Mouse (Mus musculus): ENCODE results near the gene 9330161L09Rik. TPM values are rescaled to one million over a fixed set of nuclear protein-coding genes. Genes with fewer than 3 reads are reported as not detected.

9330161L09Rik gene
- polyA plus RNA-seq, 1 experiment = not detected

DNA sequence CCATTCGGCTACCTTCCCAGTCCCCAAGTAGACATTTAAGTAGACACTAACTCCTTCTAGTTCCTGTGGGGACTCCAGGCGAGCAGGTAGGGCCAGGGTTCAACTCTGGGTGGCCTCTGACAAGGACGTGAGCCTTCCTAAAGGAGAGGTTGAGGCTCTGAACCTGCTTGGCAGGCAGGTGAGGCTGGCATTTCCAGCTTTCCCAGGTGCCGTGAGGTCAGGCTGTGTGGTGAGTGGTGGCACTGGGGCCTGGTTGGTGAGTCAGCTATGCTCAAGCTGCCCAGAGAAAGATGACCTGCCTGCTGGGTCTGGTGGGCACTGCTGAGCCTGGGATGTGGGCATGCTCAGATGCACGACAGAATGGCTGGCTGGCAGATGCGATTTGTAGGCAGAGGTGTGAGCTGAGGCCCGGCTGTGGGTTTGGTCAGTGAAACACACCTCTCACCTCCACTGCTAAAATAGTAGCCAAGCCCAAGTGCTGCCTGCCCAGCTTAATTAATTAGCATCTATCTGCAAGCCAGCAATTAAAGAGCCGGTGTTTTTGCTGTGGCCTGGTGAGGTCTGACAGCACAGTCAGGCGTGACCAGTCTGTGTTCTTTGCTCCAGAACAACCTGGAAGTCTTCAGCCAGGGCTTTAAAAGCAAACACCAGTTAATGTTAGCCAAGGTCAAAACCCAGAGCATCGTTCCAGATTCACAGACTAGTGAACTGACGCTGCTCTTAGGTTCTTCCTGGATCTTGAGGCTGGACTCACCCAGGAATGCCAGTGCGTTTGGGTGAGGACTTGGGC, 11.9 kb downstream of the 9330161L09Rik start:
- Histone ChIP-seq H3K36me3 (ENCODE audit: control insufficient read depth) (peaks cover 92% of the 10 kb centered on the region), H3K9me3 (ENCODE audit: control insufficient read depth, low read length) (no peaks in the 10 kb centered on the region), H3K4me1 (ENCODE audit: control insufficient read depth) (peaks cover 73% of the 10 kb centered on the region), H3K27me3 (ENCODE audit: control insufficient read depth) (no peaks in the 10 kb centered on the region), H3K4me3 (replicated peaks) (peak overlapping the region; percentile 6)
- TF ChIP-seq GATA1 (IDR thresholded peaks at IDR 0.05; ENCODE audit: low read length) = no peak
- no peak for TF ChIP-seq TAL1 (IDR thresholded peaks at IDR 0.05; ENCODE audit: low read length)

- peak overlapping the region; percentile 56 for H3K4me3 ChIP-seq (replicated peaks)
- H3K9me3 ChIP-seq (ENCODE audit: control insufficient read depth, low read length) = no peaks in the 10 kb centered on the region
- peaks cover 90% of the 10 kb centered on the region for H3K4me1 ChIP-seq (ENCODE audit: control insufficient read depth)
- peaks cover 78% of the 10 kb centered on the region for H3K36me3 ChIP-seq (ENCODE audit: control insufficient read depth)
- peak; percentile 90 for TF ChIP-seq TAL1 (IDR thresholded peaks at IDR 0.05; ENCODE audit: low read length)
- TF ChIP-seq GATA1 (IDR thresholded peaks at IDR 0.05; ENCODE audit: low read length) = peak; percentile 95
- no peaks in the 10 kb centered on the region for H3K27me3 ChIP-seq (ENCODE audit: control insufficient read depth)
Measured at GRCm38 (mm10) chr12:103393528-103393927, 14.1 kb downstream of the 9330161L09Rik start.

- Histone ChIP-seq H3K4me3 (replicated peaks) (peak overlapping the region; percentile 79), H3K36me3 (ENCODE audit: control insufficient read depth) (peaks cover 56% of the 10 kb centered on the region), H3K27me3 (ENCODE audit: control insufficient read depth) (no peaks in the 10 kb centered on the region), H3K4me1 (ENCODE audit: control insufficient read depth) (peaks cover 89% of the 10 kb centered on the region), H3K9me3 (ENCODE audit: control insufficient read depth, low read length) (no peaks in the 10 kb centered on the region)
- TF ChIP-seq GATA1 (IDR thresholded peaks at IDR 0.05; ENCODE audit: low read length) = no peak
- TF ChIP-seq TAL1 (IDR thresholded peaks at IDR 0.05; ENCODE audit: low read length) = no peak
Measured at GRCm38 (mm10) chr12:103391098-103391497, 16.5 kb downstream of the 9330161L09Rik start.

GRCm38 (mm10) chr12:103389982-103390381, 17.6 kb downstream of the 9330161L09Rik start:
- Histone ChIP-seq H3K4me1 (ENCODE audit: control insufficient read depth) (peaks cover 82% of the 10 kb centered on the region), H3K9me3 (ENCODE audit: control insufficient read depth, low read length) (no peaks in the 10 kb centered on the region), H3K4me3 (replicated peaks) (peak overlapping the region; percentile 79), H3K36me3 (ENCODE audit: control insufficient read depth) (peaks cover 45% of the 10 kb centered on the region), H3K27me3 (ENCODE audit: control insufficient read depth) (no peaks in the 10 kb centered on the region; the same call in 1 of the 2 replicates)
- no peak for TF ChIP-seq GATA1 (IDR thresholded peaks at IDR 0.05; ENCODE audit: low read length)
- no peak for TF ChIP-seq TAL1 (IDR thresholded peaks at IDR 0.05; ENCODE audit: low read length)

DNA sequence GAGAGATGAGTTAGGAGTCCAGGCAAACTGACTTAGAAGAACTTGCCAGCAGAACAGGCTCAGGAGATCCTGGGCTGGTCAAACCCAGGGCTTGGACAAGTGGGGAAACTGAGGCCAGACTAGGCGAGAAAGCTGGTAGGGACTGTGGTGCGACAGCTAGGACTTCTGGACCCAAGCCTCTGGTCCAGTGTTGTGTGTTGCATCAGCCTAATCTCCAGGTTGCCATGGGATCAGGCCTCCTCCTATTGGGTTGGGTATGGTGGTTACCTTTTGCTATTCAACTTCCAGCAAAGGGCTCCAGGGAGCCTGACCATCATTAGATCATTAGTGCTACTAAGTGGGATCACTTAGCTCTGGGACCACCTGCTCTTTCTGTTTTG, 18.3 kb downstream of the 9330161L09Rik start:
- TF ChIP-seq GATA1 (IDR thresholded peaks at IDR 0.05; ENCODE audit: low read length) (peak; percentile 57; the same call in 1 of the 2 replicates), TAL1 (IDR thresholded peaks at IDR 0.05; ENCODE audit: low read length) (no peak)
- Histone ChIP-seq H3K36me3 (ENCODE audit: control insufficient read depth) (peaks cover 41% of the 10 kb centered on the region), H3K9me3 (ENCODE audit: control insufficient read depth, low read length) (no peaks in the 10 kb centered on the region), H3K4me1 (ENCODE audit: control insufficient read depth) (peaks cover 78% of the 10 kb centered on the region), H3K4me3 (replicated peaks) (peak overlapping the region; percentile 79), H3K27me3 (ENCODE audit: control insufficient read depth) (no peaks in the 10 kb centered on the region; the same call in 1 of the 2 replicates)

GRCm38 (mm10) chr12:103388505-103389347, 18.9 kb downstream of the 9330161L09Rik start, which contains the start of gene Otub2:
Gene Otub2 (plus strand): TSS chr12:103388682.
- TF ChIP-seq GATA1 (IDR thresholded peaks at IDR 0.05; ENCODE audit: low read length) = no peak
- peak within 1 kb of the TSS; percentile 79 for H3K4me3 ChIP-seq (replicated peaks)
- H3K27me3 ChIP-seq (ENCODE audit: control insufficient read depth) = peaks cover 3% of the 10 kb centered on the region
- peaks cover 35% of the 10 kb centered on the region for H3K36me3 ChIP-seq (ENCODE audit: control insufficient read depth)
- H3K4me1 ChIP-seq (ENCODE audit: control insufficient read depth) = peaks cover 73% of the 10 kb centered on the region
- H3K9me3 ChIP-seq (ENCODE audit: control insufficient read depth, low read length) = no peaks in the 10 kb centered on the region

DNA sequence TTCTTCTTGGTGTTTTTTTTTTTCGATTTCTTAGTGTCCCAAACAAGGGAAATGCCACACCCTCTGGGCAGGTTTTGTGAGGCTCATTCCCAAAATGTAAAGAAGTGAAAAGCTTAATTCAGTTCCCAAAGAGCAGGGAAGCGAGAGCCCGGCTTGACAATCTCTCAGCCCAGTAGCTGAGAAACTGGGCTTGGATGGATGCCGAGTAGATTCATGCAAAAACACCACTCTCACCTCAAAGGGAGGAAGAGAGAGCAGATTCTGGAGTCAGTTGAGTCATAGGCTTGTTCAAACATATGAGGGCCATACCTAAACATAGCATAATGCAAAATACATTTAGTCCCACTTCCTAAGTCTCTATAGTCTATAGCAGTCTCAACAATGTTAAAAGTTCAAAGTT, 27.4 kb downstream of the 9330161L09Rik start:
- Histone ChIP-seq H3K27me3 (ENCODE audit: control insufficient read depth) (peaks cover 10% of the 10 kb centered on the region), H3K36me3 (ENCODE audit: control insufficient read depth) (no peaks in the 10 kb centered on the region), H3K4me1 (ENCODE audit: control insufficient read depth) (peaks cover 10% of the 10 kb centered on the region), H3K4me3 (replicated peaks) (no peak overlapping the region), H3K9me3 (ENCODE audit: control insufficient read depth, low read length) (no peaks in the 10 kb centered on the region)
- no peak for TF ChIP-seq TAL1 (IDR thresholded peaks at IDR 0.05; ENCODE audit: low read length)
- no peak for TF ChIP-seq GATA1 (IDR thresholded peaks at IDR 0.05; ENCODE audit: low read length)

- TF ChIP-seq TAL1 (IDR thresholded peaks at IDR 0.05; ENCODE audit: low read length) (no peak), GATA1 (IDR thresholded peaks at IDR 0.05; ENCODE audit: low read length) (no peak)
- H3K36me3 ChIP-seq (ENCODE audit: control insufficient read depth) = no peaks in the 10 kb centered on the region
- H3K4me1 ChIP-seq (ENCODE audit: control insufficient read depth) = peaks cover 18% of the 10 kb centered on the region
- H3K27me3 ChIP-seq (ENCODE audit: control insufficient read depth) = peaks cover 6% of the 10 kb centered on the region; the same call in 1 of the 2 replicates
- H3K4me3 ChIP-seq (replicated peaks) = no peak overlapping the region
- H3K9me3 ChIP-seq (ENCODE audit: control insufficient read depth, low read length) = no peaks in the 10 kb centered on the region
Measured at GRCm38 (mm10) chr12:103376774-103377173, 30.8 kb downstream of the 9330161L09Rik start.

DNA sequence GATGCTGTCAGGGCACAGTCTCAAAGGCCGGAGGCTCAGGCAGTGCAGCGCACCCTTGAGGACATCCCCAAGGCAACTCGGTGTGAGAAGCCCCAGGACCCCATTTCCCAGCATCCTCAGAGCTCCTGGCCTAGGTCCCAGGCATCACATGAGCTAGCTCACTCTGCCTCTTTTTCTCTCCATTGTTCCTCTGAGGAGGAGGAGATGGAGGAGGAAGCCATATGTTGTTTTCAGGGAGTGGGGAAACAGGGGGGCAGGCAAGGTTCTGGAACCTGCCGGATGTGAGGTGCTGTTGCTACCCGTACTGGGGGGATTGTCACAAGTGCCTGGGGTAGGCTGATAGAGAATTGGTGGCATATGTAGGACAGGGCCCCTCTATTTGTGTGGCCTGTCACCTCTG, 31.5 kb downstream of the 9330161L09Rik start:
- H3K36me3 ChIP-seq (ENCODE audit: control insufficient read depth) = no peaks in the 10 kb centered on the region
- no peaks in the 10 kb centered on the region for H3K9me3 ChIP-seq (ENCODE audit: control insufficient read depth, low read length)
- peaks cover 18% of the 10 kb centered on the region for H3K4me1 ChIP-seq (ENCODE audit: control insufficient read depth)

More for the DNA sequence above, 31.5 kb downstream of the 9330161L09Rik start:
- H3K4me3 ChIP-seq (replicated peaks) = no peak overlapping the region
- no peak for TF ChIP-seq TAL1 (IDR thresholded peaks at IDR 0.05; ENCODE audit: low read length)
- no peak for TF ChIP-seq GATA1 (IDR thresholded peaks at IDR 0.05; ENCODE audit: low read length)
- peaks cover 6% of the 10 kb centered on the region; the same call in 1 of the 2 replicates for H3K27me3 ChIP-seq (ENCODE audit: control insufficient read depth)
